Mouse (Mus musculus): ENCODE measurements at regions not wholly inside any gene's neighbourhood (a gene's known extent, or its start where the extent isn't known, plus 50 kb on each side); places are given as distances from the start of the nearest gene placed in this dataset.

DNA sequence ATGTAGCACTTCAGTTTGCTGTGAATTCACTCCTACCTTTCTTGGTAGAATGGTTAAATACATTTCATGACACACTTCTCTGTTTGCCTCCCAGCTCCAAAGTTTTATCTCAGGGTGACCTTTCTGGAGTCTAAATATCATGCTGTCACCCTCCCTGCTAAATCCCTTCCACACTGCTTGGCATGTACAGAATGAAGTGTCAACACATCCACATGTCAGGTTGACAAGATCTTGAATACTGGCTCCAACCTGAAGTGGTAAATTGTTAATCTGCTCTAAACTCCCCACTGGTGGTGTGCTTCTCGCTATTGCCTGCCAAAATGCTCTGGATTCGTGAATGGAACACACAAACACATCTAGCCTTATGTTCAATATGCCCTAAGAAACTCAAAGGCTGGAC is 451.9 kb upstream of the Gm26657 start:
- no peak for DNase-seq (ENCODE audit: extremely low read depth, insufficient read length, low spot score)

DNA sequence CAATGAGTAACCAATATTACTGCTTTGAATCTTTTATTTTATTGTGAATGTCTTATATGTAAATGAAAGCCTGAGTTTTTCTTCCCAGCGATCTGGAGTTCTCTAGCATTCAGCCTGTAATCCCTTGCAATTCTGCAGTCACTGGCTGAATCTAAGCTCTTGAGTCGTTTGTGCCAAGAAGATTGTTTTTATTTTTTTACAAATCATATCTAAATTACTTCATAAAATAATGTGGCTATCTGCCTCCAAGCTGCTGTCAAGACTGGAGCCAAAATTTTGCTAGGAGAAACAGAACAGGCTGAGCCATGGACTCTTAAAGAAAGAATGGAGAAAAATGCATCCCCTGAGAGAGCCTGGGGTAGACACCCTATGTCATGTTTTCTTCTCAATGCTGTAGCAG is 455.4 kb upstream of the Gm26657 start:
- DNase-seq (ENCODE audit: extremely low read depth, insufficient read length, low spot score): no peak

DNA sequence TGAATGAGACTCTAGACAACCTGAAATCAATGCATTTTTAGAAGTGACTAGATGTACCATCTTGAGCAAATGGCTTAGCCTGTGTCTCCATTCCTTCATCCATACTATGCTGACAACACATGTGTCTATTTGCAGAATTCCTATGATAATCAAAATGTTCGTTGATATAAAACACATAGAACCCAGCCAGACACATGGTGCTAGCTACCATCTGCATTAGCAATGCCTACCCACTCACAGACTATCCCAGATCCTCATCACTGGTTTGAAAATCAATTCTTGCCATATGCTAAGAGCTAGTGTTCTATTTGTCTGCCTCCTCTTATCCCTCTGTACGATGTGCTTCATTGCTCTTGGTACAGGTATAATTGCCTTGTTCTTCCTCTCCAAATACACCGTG is 464.0 kb upstream of the Gm26657 start:
- no peak for DNase-seq (ENCODE audit: extremely low read depth, insufficient read length, low spot score)

- DNase-seq (ENCODE audit: extremely low read depth, insufficient read length, low spot score): no peak
These were observed 468.5 kb upstream of the Gm26657 start for GRCm38 (mm10) chr4:56271390-56271789.

DNA sequence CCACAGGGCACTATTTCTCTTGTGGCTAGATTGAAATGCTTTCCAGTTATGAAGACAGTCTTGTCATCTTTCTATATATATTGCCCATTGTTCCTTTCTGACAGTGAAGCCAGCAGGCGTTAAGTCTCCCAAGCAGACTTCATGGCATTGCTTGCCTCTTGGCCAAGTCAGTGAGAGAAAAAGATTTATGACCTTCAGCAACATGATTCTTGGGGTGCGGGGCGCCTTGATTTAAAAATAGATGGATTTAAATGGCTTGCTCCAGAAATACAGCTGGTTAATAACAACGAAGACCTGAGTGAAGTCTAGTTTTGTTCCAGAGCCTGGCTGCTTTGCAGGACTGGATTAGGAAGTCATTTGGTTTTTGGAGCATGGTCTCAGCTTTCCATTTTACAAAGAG is 475.2 kb upstream of the Gm26657 start:
- no peak for DNase-seq (ENCODE audit: extremely low read depth, insufficient read length, low spot score)

DNA sequence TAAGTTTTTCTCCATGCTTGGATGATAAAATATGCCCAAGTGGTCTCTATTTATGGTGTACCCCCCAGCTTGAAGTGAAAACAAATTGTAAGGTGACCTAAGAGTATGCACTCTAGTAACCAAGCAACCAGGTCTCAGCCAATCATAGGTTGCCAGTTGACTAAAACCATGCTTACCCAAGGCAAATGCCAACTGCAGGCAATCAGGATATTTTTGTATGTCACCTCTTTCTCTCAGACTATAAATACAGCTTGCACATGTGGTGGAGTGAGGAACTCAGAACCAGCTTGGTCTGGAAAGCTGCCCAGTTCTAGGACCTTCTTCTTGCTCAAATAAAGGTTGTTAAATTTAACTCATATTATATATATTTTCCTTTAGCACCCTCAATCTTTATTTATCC is 476.0 kb upstream of the Gm26657 start:
- DNase-seq (ENCODE audit: extremely low read depth, insufficient read length, low spot score): no peak

- DNase-seq (ENCODE audit: extremely low read depth, insufficient read length, low spot score): no peak
These were observed 477.3 kb upstream of the Gm26657 start for GRCm38 (mm10) chr4:56262589-56262988.

GRCm38 (mm10) chr4:56261992-56262391 is 477.9 kb upstream of the Gm26657 start:
- DNase-seq (ENCODE audit: extremely low read depth, insufficient read length, low spot score): no peak

- DNase-seq (ENCODE audit: extremely low read depth, insufficient read length, low spot score): no peak
These were observed 487.5 kb upstream of the Gm26657 start for GRCm38 (mm10) chr4:56252375-56252774.

- DNase-seq (ENCODE audit: extremely low read depth, insufficient read length, low spot score): no peak
These were observed 488.1 kb upstream of the Gm26657 start for GRCm38 (mm10) chr4:56251766-56252165.

DNA sequence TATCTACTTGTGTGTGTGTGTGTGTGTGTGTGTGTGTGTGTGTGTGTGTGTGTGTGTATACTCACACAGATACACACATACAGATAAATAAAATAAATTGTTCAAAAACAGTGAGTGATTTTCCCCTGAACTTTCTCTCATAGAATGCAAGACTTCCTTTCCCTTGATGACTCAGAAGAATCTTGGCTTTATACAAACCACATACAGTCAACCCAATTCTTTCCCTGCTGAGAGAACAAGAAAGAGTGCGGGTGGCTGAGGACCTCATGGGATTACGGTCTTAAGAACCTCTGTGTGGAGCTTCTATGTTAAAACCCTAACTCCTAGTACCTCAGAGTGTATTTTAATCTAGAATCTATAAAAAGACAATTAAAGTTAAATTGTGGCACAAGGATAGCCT is 489.3 kb upstream of the Gm26657 start:
- peak; percentile 29 for DNase-seq (ENCODE audit: extremely low read depth, insufficient read length, low spot score)

- DNase-seq (ENCODE audit: extremely low read depth, insufficient read length, low spot score): no peak
These were observed 496.0 kb upstream of the Gm26657 start for GRCm38 (mm10) chr4:56243863-56244262.

DNA sequence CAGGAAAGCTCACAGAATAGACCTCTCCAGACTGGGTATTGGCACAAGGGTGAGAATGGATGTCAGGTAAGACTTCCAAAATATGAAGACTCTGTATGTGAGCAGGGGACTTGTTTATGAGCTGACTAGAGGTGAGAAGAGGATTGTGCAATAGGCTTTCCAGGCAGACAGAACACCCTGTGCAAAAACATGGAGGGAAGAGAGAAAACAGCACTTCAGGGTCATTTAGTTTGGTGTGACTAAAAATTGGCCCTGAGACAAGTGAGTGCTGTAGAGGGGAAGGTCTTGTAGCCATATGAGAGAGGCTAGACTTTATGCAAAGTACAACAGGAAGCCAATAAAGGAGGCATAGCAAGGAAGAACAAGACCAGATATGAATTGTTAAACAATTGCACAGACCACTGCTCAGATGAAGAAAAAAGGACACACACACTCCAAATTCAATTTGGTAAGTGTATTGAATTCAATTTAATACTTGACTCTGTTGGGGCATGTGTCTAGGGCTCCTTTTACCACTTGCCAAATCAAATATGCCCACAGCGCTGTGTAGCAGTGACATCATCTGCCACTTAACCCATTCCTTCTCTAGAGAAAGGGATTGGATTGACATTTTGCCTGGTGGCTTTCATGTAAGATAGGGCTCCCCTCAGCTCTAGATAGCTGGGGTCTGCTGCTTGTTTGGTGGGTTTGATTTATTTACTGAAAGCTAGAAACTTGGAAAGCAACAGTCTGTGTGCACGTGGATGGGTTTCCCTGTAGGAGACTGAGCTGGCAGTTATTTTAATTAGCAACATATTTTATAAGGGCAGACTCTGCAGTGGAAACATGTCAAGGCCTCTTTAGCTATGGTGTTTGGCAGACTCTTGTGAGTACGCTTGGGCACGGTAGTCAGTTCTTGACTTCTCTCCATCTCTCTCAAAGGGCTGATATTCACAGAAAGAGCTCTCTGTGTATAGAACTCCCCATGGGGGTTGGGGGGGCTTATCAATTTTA is 501.1 kb upstream of the Gm26657 start:
- DNase-seq (ENCODE audit: extremely low read depth, insufficient read length, low spot score): no peak

- no peak for DNase-seq (ENCODE audit: extremely low read depth, insufficient read length, low spot score)
These were observed 508.5 kb upstream of the Gm26657 start for GRCm38 (mm10) chr4:56231414-56231813.

DNA sequence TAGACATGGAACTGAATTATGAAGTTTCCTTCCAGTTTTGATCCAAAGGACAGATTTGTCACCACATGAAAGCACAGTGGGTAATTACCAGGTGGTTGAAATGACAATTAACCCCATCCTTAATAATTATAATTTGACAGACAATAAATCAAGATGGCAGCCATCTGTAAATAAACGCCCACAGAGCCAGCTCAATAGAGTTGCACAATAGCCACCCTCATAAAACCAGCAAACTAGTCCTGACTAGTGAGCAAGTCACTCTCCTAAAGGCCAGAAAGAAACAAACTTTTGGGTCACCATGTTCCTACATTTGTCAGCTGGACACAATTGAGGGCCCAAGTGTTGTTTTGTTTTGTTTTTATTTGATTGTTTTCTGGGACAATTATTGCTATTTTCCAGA is 509.4 kb upstream of the Gm26657 start:
- DNase-seq (ENCODE audit: extremely low read depth, insufficient read length, low spot score): no peak

DNA sequence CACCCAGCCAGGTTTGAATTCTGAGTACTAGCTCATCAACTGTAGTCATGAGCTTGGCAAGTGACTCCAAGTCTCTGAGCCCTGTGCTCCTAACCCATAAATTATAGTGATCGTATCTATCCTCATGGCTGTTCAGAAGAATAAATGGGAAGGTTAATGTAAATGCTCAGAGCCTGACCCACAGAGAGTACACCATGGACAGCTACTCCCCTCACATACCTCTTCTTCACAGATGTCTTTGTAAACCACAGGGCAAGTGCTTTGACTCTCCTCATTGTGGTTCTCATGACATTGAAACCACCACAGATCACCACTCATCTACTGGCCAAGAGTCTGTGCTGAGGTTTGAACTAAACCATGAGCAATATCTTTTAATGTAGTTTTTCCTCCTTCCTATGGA is 513.4 kb upstream of the Gm26657 start:
- DNase-seq (ENCODE audit: extremely low read depth, insufficient read length, low spot score): no peak

DNA sequence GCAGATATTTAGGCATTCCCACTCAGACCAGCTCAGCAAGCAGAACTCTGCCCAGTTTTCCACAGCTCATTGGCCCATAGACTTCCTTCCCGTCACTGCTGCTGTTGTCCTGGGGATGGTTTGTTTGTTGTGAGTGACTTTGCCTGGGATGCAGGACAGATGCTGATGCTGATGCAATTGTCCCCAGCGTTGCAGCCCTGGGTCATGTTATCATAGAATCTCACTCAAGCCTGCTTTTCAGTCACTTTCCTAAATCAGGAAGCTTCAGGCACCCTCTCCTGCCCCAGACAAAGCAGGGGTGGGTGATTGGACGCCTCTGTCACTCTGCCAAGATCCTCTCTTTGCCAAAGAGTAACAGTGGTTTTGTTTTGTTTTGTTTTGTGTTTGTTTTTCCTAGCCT is 515.3 kb upstream of the Gm26657 start:
- peak; percentile 32 for DNase-seq (ENCODE audit: extremely low read depth, insufficient read length, low spot score)

- peak; percentile 42 for DNase-seq (ENCODE audit: extremely low read depth, insufficient read length, low spot score)
These were observed 517.7 kb upstream of the Gm26657 start for GRCm38 (mm10) chr4:56222023-56222776.

DNA sequence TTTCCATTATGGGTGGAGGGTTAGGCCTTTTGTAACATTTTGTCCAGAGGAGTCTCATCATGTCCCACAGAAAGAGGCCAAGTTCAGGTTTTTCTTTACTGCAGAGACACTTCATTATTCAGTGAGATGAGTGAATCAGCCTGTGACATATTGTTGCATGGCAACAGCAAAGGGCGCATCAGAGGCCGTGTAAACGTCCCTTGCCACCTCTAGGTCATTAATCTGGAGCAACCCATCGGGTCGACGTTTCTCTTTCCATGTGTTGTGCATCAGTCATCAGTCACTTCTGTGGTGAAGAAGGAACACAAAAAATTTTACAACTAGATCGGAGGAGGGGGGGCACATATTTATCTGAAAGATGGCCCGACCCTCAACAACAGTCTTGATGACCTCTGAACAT is 519.3 kb upstream of the Gm26657 start:
- DNase-seq (ENCODE audit: extremely low read depth, insufficient read length, low spot score): no peak

DNA sequence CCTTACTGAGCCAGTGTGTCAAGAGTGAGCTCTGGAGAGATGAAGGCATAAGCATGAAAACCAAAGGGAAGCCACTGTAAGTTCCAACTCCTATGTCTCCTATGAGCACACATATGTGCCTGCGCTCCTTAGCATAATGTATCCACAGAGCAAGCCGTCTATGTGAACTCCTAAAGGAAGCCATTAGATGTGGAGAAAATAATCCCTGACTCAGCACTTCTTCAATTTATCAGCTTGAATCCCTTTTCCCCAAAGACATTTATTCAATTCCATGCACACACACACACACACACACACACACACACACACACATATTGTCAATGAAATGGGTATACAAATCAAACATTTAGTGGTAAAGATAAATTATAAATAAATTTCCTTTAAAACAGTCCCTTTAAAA is 530.4 kb upstream of the Gm26657 start:
- no peak for DNase-seq (ENCODE audit: extremely low read depth, insufficient read length, low spot score)

DNA sequence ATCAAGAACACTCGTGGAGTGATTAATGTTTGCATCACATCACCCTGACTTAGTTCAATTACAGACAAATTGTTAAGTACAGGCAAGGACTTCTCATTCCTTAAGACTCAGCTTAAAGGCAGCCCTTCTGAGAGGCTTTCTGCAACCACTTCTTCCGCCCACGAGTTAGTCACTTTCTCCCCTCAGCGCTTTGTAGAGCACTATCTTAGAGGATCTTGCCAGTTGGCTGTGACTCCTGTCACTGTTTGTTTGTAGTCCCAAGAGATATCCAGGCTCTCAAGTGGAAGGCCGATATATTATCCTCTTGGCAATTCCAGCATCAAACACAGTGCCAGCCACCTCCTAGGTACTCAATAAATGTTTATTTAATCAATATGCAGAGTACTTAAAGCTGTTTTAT is 532.1 kb upstream of the Gm26657 start:
- peak; percentile 54 for DNase-seq (ENCODE audit: extremely low read depth, insufficient read length, low spot score)

GRCm38 (mm10) chr4:56205069-56205468 is 534.8 kb upstream of the Gm26657 start:
- no peak for DNase-seq (ENCODE audit: extremely low read depth, insufficient read length, low spot score)
